Mouse (Mus musculus): ENCODE measurements around the gene Mtus2. TPM values are rescaled to one million over a fixed set of nuclear protein-coding genes. Genes with fewer than 3 reads are reported as not detected.
"Not testable (repeated sequence)": the region's sequence is repeated elsewhere in the genome, so short reads cannot be mapped to it uniquely, and the experiment has no call there.

Gene Mtus2
- polyA plus RNA-seq, 1 experiment = 1.8 TPM

GRCm38 (mm10) chr5:148312443-148312842, 355.3 kb downstream of the Mtus2 start:
- no peak overlapping the region for H3K27ac ChIP-seq (replicated peaks; ENCODE audit: low read depth, low read length)
- no peaks in the 10 kb centered on the region for H3K4me1 ChIP-seq (ENCODE audit: control insufficient read depth, insufficient read depth, insufficient read length, low read length)

GRCm38 (mm10) chr5:148314931-148315330, 357.8 kb downstream of the Mtus2 start:
- Histone ChIP-seq H3K27ac (replicated peaks; ENCODE audit: low read depth, low read length) (no peak overlapping the region), H3K4me3 (ENCODE audit: insufficient read depth, low read depth, low read length) (no peak overlapping the region), H3K4me1 (ENCODE audit: control insufficient read depth, insufficient read depth, insufficient read length, low read length) (no peaks in the 10 kb centered on the region)

More at GRCm38 (mm10) chr5:148312443-148312842, 355.3 kb downstream of the Mtus2 start:
- no peak overlapping the region for H3K4me3 ChIP-seq (ENCODE audit: insufficient read depth, low read depth, low read length)

- Histone ChIP-seq H3K4me3 (ENCODE audit: insufficient read depth, low read depth, low read length) (no peak overlapping the region), H3K4me1 (ENCODE audit: control insufficient read depth, insufficient read depth, insufficient read length, low read length) (no peaks in the 10 kb centered on the region), H3K27ac (replicated peaks; ENCODE audit: low read depth, low read length) (no peak overlapping the region)
These were observed 368.3 kb downstream of the Mtus2 start for GRCm38 (mm10) chr5:148325317-148325885.

- H3K27ac ChIP-seq (replicated peaks; ENCODE audit: low read depth, low read length); H3K4me3 ChIP-seq (ENCODE audit: insufficient read depth, low read depth, low read length); H3K4me1 ChIP-seq (ENCODE audit: control insufficient read depth, insufficient read depth, insufficient read length, low read length): not testable (repeated sequence)
These were observed 369.2 kb downstream of the Mtus2 start for GRCm38 (mm10) chr5:148326295-148326694.

GRCm38 (mm10) chr5:148328982-148329381, 371.9 kb downstream of the Mtus2 start:
- no peaks in the 10 kb centered on the region for H3K4me1 ChIP-seq (ENCODE audit: control insufficient read depth, insufficient read depth, insufficient read length, low read length)
- H3K27ac ChIP-seq (replicated peaks; ENCODE audit: low read depth, low read length) = no peak overlapping the region

GRCm38 (mm10) chr5:148331229-148331776, 374.2 kb downstream of the Mtus2 start:
- Histone ChIP-seq H3K4me3 (ENCODE audit: insufficient read depth, low read depth, low read length) (no peak overlapping the region), H3K27ac (replicated peaks; ENCODE audit: low read depth, low read length) (no peak overlapping the region), H3K4me1 (ENCODE audit: control insufficient read depth, insufficient read depth, insufficient read length, low read length) (no peaks in the 10 kb centered on the region)

More at GRCm38 (mm10) chr5:148328982-148329381, 371.9 kb downstream of the Mtus2 start:
- no peak overlapping the region for H3K4me3 ChIP-seq (ENCODE audit: insufficient read depth, low read depth, low read length)

- H3K27ac ChIP-seq (replicated peaks; ENCODE audit: low read depth, low read length) = no peak overlapping the region
- H3K4me3 ChIP-seq (ENCODE audit: insufficient read depth, low read depth, low read length) = no peak overlapping the region
- H3K4me1 ChIP-seq (ENCODE audit: control insufficient read depth, insufficient read depth, insufficient read length, low read length) = no peaks in the 10 kb centered on the region
These were observed 375.0 kb downstream of the Mtus2 start for GRCm38 (mm10) chr5:148331926-148332621.

- no peaks in the 10 kb centered on the region for H3K4me1 ChIP-seq (ENCODE audit: control insufficient read depth, insufficient read depth, insufficient read length, low read length)
- H3K4me3 ChIP-seq (ENCODE audit: insufficient read depth, low read depth, low read length) = no peak overlapping the region
- no peak overlapping the region for H3K27ac ChIP-seq (replicated peaks; ENCODE audit: low read depth, low read length)
These were observed 375.5 kb downstream of the Mtus2 start for GRCm38 (mm10) chr5:148332622-148332974.

GRCm38 (mm10) chr5:148339126-148339525, 382.0 kb downstream of the Mtus2 start:
- Histone ChIP-seq H3K27ac (replicated peaks; ENCODE audit: low read depth, low read length) (no peak overlapping the region), H3K4me1 (ENCODE audit: control insufficient read depth, insufficient read depth, insufficient read length, low read length) (no peaks in the 10 kb centered on the region), H3K4me3 (ENCODE audit: insufficient read depth, low read depth, low read length) (no peak overlapping the region)

GRCm38 (mm10) chr5:148342061-148342741, 385.1 kb downstream of the Mtus2 start:
- H3K27ac ChIP-seq (replicated peaks; ENCODE audit: low read depth, low read length) = peak overlapping the region; percentile 99
- peak overlapping the region; percentile 54 for H3K4me3 ChIP-seq (ENCODE audit: insufficient read depth, low read depth, low read length)
- no peaks in the 10 kb centered on the region for H3K4me1 ChIP-seq (ENCODE audit: control insufficient read depth, insufficient read depth, insufficient read length, low read length)

GRCm38 (mm10) chr5:148344374-148344773, 387.3 kb downstream of the Mtus2 start:
- 0 out of 2 replicates have a peak, but pooled peaks cover 3% of the 10 kb centered on the region for H3K4me1 ChIP-seq (ENCODE audit: control insufficient read depth, insufficient read depth, insufficient read length, low read length)

GRCm38 (mm10) chr5:148346543-148346942, 389.4 kb downstream of the Mtus2 start:
- Histone ChIP-seq H3K4me3 (ENCODE audit: insufficient read depth, low read depth, low read length) (no peak overlapping the region), H3K4me1 (ENCODE audit: control insufficient read depth, insufficient read depth, insufficient read length, low read length) (0 out of 2 replicates have a peak, but pooled peaks cover 3% of the 10 kb centered on the region), H3K27ac (replicated peaks; ENCODE audit: low read depth, low read length) (no peak overlapping the region)

More at GRCm38 (mm10) chr5:148344374-148344773, 387.3 kb downstream of the Mtus2 start:
- no peak overlapping the region for H3K4me3 ChIP-seq (ENCODE audit: insufficient read depth, low read depth, low read length)
- no peak overlapping the region for H3K27ac ChIP-seq (replicated peaks; ENCODE audit: low read depth, low read length)

- Histone ChIP-seq H3K4me3 (ENCODE audit: insufficient read depth, low read depth, low read length) (no peak overlapping the region), H3K4me1 (ENCODE audit: control insufficient read depth, insufficient read depth, insufficient read length, low read length) (0 out of 2 replicates have a peak, but pooled peaks cover 3% of the 10 kb centered on the region), H3K27ac (replicated peaks; ENCODE audit: low read depth, low read length) (no peak overlapping the region)
These were observed 391.0 kb downstream of the Mtus2 start for GRCm38 (mm10) chr5:148348153-148348552.

GRCm38 (mm10) chr5:148349327-148350011, 392.3 kb downstream of the Mtus2 start:
- Histone ChIP-seq H3K27ac (replicated peaks; ENCODE audit: low read depth, low read length) (no peak overlapping the region), H3K4me3 (ENCODE audit: insufficient read depth, low read depth, low read length) (no peak overlapping the region)

GRCm38 (mm10) chr5:148353429-148353828, 396.3 kb downstream of the Mtus2 start:
- 0 out of 2 replicates have a peak overlapping the region, but pooled peaks have one; percentile 10 for H3K4me3 ChIP-seq (ENCODE audit: insufficient read depth, low read depth, low read length)
- peak overlapping the region; percentile 12; the same call in 1 of the 2 replicates for H3K27ac ChIP-seq (replicated peaks; ENCODE audit: low read depth, low read length)
- peaks cover 6% of the 10 kb centered on the region; the same call in 1 of the 2 replicates for H3K4me1 ChIP-seq (ENCODE audit: control insufficient read depth, insufficient read depth, insufficient read length, low read length)

More at GRCm38 (mm10) chr5:148349327-148350011, 392.3 kb downstream of the Mtus2 start:
- H3K4me1 ChIP-seq (ENCODE audit: control insufficient read depth, insufficient read depth, insufficient read length, low read length) = 0 out of 2 replicates have a peak, but pooled peaks cover 3% of the 10 kb centered on the region
